Mouse (Mus musculus): ENCODE data around the gene Lcn2. TPM values are rescaled to one million over a fixed set of nuclear protein-coding genes. Genes with fewer than 3 reads are reported as not detected.

Gene Lcn2
- polyA plus RNA-seq, 1 experiment from 2014 or later, result 419 TPM

DNA sequence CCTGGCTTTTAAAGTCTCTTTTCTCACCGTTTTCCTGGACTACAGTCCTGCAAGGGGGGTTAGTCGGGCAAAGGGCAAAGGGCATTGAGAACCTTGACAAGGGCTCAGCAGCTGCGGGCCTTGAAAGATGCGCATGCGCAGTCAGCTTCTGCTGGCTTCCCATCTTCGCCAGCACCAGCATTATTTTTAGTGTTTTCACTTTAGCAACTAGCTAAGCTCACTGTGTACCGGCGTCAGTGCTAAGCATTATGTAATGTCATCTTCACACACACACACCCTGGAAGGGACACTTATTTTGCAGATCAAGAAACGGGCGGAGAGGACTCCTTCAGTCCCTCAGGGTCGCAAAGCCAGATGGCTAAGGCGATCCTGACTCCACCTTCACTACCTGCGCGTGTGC is 27.3 kb downstream of the Lcn2 start:
- H3K9ac ChIP-seq (replicated peaks), result peak overlapping the region; percentile 51

DNA sequence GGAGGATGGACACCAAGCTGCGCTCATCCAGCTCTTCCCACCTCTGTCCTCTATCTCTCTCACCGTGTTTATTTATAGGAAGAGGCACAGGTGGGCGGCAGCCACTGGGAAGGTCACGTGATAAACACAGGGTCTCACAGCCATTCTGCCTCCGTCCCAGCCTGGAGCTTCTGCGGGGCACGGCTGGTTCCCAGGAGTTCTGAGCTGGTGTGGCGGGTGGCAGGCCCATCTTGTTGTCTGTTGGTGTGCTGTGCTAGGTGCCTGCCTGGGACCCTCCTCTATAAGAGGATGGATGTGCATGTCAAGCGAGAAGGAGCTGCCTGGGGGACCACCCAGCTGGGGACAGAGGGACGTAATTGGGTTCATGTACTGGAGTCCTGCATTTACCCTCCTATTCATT is 29.7 kb downstream of the Lcn2 start:
- Histone ChIP-seq H3K9ac (replicated peaks) (no peak overlapping the region), H3K4me2 (ENCODE audit: low read depth, low read length) (no peak overlapping the region), H3K9me3 (ENCODE audit: low read length) (no peaks in the 10 kb centered on the region), H3K36me3 (replicated peaks; ENCODE audit: insufficient read depth, low read length) (no peaks in the 10 kb centered on the region), H3K4me3 (ENCODE audit: low read depth, low read length) (no peak overlapping the region), H3K27me3 (ENCODE audit: insufficient read depth, low read length) (no peaks in the 10 kb centered on the region), H3K4me1 (ENCODE audit: insufficient read depth) (peaks cover 24% of the 10 kb centered on the region), H3K27ac (ENCODE audit: low read depth) (no peak overlapping the region)
- TF ChIP-seq CTCF (IDR thresholded peaks at IDR 0.05; ENCODE audit: low read depth) (no peak), EP300 (IDR thresholded peaks at IDR 0.05; ENCODE audit: low read depth) (no peak)
- DNase-seq (no peak), ATAC-seq (no peak)
- WGBS (ENCODE audit: insufficient replicate concordance), result 67% methylated on average over 10 of the region's 10 CpGs

More for the DNA sequence above, 27.3 kb downstream of the Lcn2 start:
- ATAC-seq (no peak), DNase-seq (peak; percentile 82)
- H3K36me3 ChIP-seq (replicated peaks; ENCODE audit: insufficient read depth, low read length), result peaks cover 6% of the 10 kb centered on the region
- WGBS (ENCODE audit: insufficient replicate concordance), result 5% methylated on average over 14 of the region's 14 CpGs
- no peaks in the 10 kb centered on the region for H3K27me3 ChIP-seq (ENCODE audit: insufficient read depth, low read length)
- H3K9me3 ChIP-seq (ENCODE audit: low read length), result no peaks in the 10 kb centered on the region
- no peak for TF ChIP-seq CTCF (IDR thresholded peaks at IDR 0.05; ENCODE audit: low read depth)
- TF ChIP-seq EP300 (IDR thresholded peaks at IDR 0.05; ENCODE audit: low read depth), result no peak
- peaks cover 27% of the 10 kb centered on the region for H3K4me1 ChIP-seq (ENCODE audit: insufficient read depth)
- peak overlapping the region; percentile 80 for H3K4me2 ChIP-seq (ENCODE audit: low read depth, low read length)
- peak overlapping the region; percentile 51 for H3K4me3 ChIP-seq (ENCODE audit: low read depth, low read length)
- H3K27ac ChIP-seq (ENCODE audit: low read depth), result peak overlapping the region; percentile 50

DNA sequence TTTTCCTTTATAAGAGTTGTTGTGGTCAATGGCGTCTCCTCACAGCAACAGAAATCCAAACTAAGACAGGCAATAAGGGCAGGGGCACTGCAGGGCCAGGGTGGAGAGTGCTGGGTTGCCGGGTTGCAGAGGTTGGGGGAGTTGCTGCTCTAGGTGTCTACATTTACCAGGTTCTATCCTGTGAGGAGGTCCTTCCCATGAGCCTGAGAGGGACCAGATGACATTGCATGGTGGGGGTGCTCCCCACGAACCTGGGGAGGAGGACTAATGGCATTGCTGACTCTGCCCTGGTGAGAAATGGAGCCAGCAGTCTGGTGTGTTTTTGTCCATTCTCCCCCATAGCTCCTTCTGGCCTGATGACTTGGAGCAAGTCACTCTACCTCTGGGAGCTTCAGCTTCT is 30.3 kb downstream of the Lcn2 start:
- no peak overlapping the region for H3K27ac ChIP-seq (ENCODE audit: low read depth)
- TF ChIP-seq CTCF (IDR thresholded peaks at IDR 0.05; ENCODE audit: low read depth) (no peak), EP300 (IDR thresholded peaks at IDR 0.05; ENCODE audit: low read depth) (no peak)
- H3K27me3 ChIP-seq (ENCODE audit: insufficient read depth, low read length), result peaks cover 4% of the 10 kb centered on the region
- 66% methylated on average over 3 of the region's 3 CpGs for WGBS (ENCODE audit: insufficient replicate concordance)
- no peaks in the 10 kb centered on the region for H3K9me3 ChIP-seq (ENCODE audit: low read length)
- peaks cover 27% of the 10 kb centered on the region for H3K4me1 ChIP-seq (ENCODE audit: insufficient read depth)
- DNase-seq (no peak), ATAC-seq (no peak)
- no peak overlapping the region for H3K4me2 ChIP-seq (ENCODE audit: low read depth, low read length)
- H3K9ac ChIP-seq (replicated peaks), result no peak overlapping the region
- H3K4me3 ChIP-seq (ENCODE audit: low read depth, low read length), result no peak overlapping the region
- no peaks in the 10 kb centered on the region for H3K36me3 ChIP-seq (replicated peaks; ENCODE audit: insufficient read depth, low read length)

DNA sequence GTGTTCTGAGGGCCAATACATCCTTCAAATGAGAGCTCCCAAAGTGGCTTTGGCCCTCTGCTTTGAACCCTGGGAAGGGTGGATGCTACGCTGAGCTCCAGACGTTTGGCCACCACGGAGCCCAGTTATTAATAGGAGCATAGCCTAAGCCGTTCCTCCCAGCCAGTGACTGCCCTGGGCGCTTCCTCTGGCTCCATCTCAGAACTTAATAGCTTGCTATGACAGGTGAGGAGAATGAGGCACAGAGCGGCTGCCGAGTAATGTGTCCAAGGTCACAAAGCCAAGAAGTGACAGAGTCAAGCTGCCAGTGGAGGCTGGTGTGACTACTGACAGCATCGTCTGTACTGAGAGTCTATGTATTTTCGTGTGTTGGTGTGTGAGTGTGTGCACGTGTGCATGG is 31.8 kb downstream of the Lcn2 start:
- peaks cover 19% of the 10 kb centered on the region for H3K27me3 ChIP-seq (ENCODE audit: insufficient read depth, low read length)
- no peaks in the 10 kb centered on the region for H3K36me3 ChIP-seq (replicated peaks; ENCODE audit: insufficient read depth, low read length)
- no peak overlapping the region for H3K4me3 ChIP-seq (ENCODE audit: low read depth, low read length)
- no peak overlapping the region for H3K27ac ChIP-seq (ENCODE audit: low read depth)
- no peaks in the 10 kb centered on the region for H3K9me3 ChIP-seq (ENCODE audit: low read length)
- DNase-seq (no peak), ATAC-seq (no peak)
- WGBS (ENCODE audit: insufficient replicate concordance), result 74% methylated on average over 10 of the region's 10 CpGs
- H3K9ac ChIP-seq (replicated peaks), result no peak overlapping the region
- H3K4me2 ChIP-seq (ENCODE audit: low read depth, low read length), result no peak overlapping the region
- peaks cover 23% of the 10 kb centered on the region for H3K4me1 ChIP-seq (ENCODE audit: insufficient read depth)
- no peak for TF ChIP-seq CTCF (IDR thresholded peaks at IDR 0.05; ENCODE audit: low read depth)
- TF ChIP-seq EP300 (IDR thresholded peaks at IDR 0.05; ENCODE audit: low read depth), result no peak

DNA sequence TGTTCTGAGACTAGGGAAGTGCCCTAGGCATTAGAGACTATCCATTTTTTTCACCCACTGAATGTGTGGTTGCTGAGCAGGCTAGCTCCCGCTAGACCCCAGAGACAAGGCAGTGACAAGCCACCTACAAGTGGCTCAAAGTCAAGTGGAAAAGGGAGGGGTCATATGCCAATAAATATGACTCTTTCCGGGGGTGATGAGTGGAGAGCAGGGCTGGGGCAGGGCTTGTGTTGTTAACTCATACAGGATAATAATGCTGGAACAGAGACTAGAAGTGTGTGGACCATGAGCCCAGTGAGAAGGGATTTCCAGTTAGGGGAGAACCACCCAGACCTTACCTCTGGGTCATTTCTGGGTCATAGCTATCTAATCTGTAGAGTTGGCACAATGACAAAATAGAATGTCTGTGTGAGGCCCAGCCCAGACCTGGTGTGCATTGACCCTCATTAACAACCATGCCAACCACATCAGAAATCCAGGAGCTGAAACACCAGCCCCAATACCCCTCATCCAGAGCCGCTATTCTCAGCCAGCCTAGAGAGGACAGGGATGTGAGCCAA is 33.6 kb downstream of the Lcn2 start:
- TF ChIP-seq EP300 (IDR thresholded peaks at IDR 0.05; ENCODE audit: low read depth), result no peak
- no peak for TF ChIP-seq CTCF (IDR thresholded peaks at IDR 0.05; ENCODE audit: low read depth)
- 80% methylated on average over 3 of the region's 3 CpGs for WGBS (ENCODE audit: insufficient replicate concordance)

DNA sequence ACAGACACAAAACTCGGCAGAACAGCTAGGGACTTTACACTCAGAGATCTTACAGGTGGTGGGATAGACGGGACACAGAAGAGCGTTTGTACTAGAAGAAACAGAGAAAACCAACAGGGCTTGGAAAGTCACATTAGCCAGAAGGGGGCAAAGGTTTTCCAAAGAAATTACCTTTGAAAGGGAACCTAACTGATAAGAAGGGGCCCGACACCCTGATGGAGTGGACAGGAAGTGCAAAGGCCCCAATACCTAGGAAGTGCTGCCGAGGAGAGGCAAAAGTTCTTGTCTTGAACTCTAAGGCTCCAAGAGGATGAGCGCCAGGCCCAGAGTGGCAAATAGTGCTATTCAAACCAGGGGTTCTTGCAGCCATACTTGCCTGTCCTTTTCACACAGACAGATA is 34.2 kb downstream of the Lcn2 start:
- H3K27ac ChIP-seq (ENCODE audit: low read depth), result no peak overlapping the region

More for the DNA sequence above, 33.6 kb downstream of the Lcn2 start:
- DNase-seq, result no peak
- H3K27me3 ChIP-seq (ENCODE audit: insufficient read depth, low read length), result peaks cover 22% of the 10 kb centered on the region
- H3K9ac ChIP-seq (replicated peaks), result no peak overlapping the region
- H3K4me3 ChIP-seq (ENCODE audit: low read depth, low read length), result no peak overlapping the region
- H3K4me2 ChIP-seq (ENCODE audit: low read depth, low read length), result no peak overlapping the region
- no peaks in the 10 kb centered on the region for H3K36me3 ChIP-seq (replicated peaks; ENCODE audit: insufficient read depth, low read length)
- H3K9me3 ChIP-seq (ENCODE audit: low read length), result no peaks in the 10 kb centered on the region
- H3K27ac ChIP-seq (ENCODE audit: low read depth), result no peak overlapping the region
- peaks cover 16% of the 10 kb centered on the region for H3K4me1 ChIP-seq (ENCODE audit: insufficient read depth)
- ATAC-seq, result no peak

More for the DNA sequence above, 34.2 kb downstream of the Lcn2 start:
- Histone ChIP-seq H3K4me3 (ENCODE audit: low read depth, low read length) (no peak overlapping the region), H3K36me3 (replicated peaks; ENCODE audit: insufficient read depth, low read length) (no peaks in the 10 kb centered on the region), H3K9ac (replicated peaks) (no peak overlapping the region), H3K27me3 (ENCODE audit: insufficient read depth, low read length) (peaks cover 22% of the 10 kb centered on the region), H3K4me1 (ENCODE audit: insufficient read depth) (peaks cover 16% of the 10 kb centered on the region), H3K4me2 (ENCODE audit: low read depth, low read length) (no peak overlapping the region), H3K9me3 (ENCODE audit: low read length) (no peaks in the 10 kb centered on the region)
- no peak for TF ChIP-seq CTCF (IDR thresholded peaks at IDR 0.05; ENCODE audit: low read depth)
- TF ChIP-seq EP300 (IDR thresholded peaks at IDR 0.05; ENCODE audit: low read depth), result no peak
- no peak for DNase-seq
- ATAC-seq, result no peak
- WGBS (ENCODE audit: insufficient replicate concordance), result 49% methylated on average over 6 of the region's 6 CpGs
